Mouse (Mus musculus): ENCODE measurements at regions not wholly inside any gene's neighbourhood (a gene's known extent, or its start where the extent isn't known, plus 50 kb on each side); places are given as distances from the start of the nearest gene placed in this dataset.
A peak's percentile ranks its signal among the peaks of the same experiment; 100 is the strongest.
"Not testable (repeated sequence)": the region's sequence is repeated elsewhere in the genome, so short reads cannot be mapped to it uniquely, and the experiment has no call there.

- WGBS, result 76% methylated on average over 1 of the region's 1 CpGs
- no peaks in the 10 kb centered on the region for H3K4me1 ChIP-seq
These were observed 233.8 kb downstream of the Kctd12 start for GRCm38 (mm10) chr14:102748687-102749086.

GRCm38 (mm10) chr14:102742331-102742730, 240.1 kb downstream of the Kctd12 start:
- H3K36me3 ChIP-seq, result no peaks in the 10 kb centered on the region
- no peak overlapping the region for H3K27ac ChIP-seq (replicated peaks)
- no peak overlapping the region for H3K4me3 ChIP-seq
- ATAC-seq (ENCODE audit: low FRiP score, low read depth), result no peak
- H3K4me2 ChIP-seq (replicated peaks), result no peak overlapping the region
- no peaks in the 10 kb centered on the region for H3K4me1 ChIP-seq
- 87% methylated on average over 8 of the region's 8 CpGs for WGBS
- H3K27me3 ChIP-seq, result no peaks in the 10 kb centered on the region
- H3K9ac ChIP-seq (replicated peaks), result no peak overlapping the region
- no peaks in the 10 kb centered on the region for H3K9me3 ChIP-seq

More at GRCm38 (mm10) chr14:102748687-102749086, 233.8 kb downstream of the Kctd12 start:
- Histone ChIP-seq H3K4me3 (no peak overlapping the region), H3K9ac (replicated peaks) (no peak overlapping the region), H3K27ac (replicated peaks) (no peak overlapping the region), H3K36me3 (no peaks in the 10 kb centered on the region), H3K4me2 (replicated peaks) (no peak overlapping the region), H3K9me3 (no peaks in the 10 kb centered on the region), H3K27me3 (no peaks in the 10 kb centered on the region)
- no peak for ATAC-seq (ENCODE audit: low FRiP score, low read depth)

GRCm38 (mm10) chr14:102736656-102737055, 245.8 kb downstream of the Kctd12 start:
- Histone ChIP-seq H3K27me3 (no peaks in the 10 kb centered on the region), H3K4me1 (no peaks in the 10 kb centered on the region), H3K4me2 (replicated peaks) (no peak overlapping the region), H3K36me3 (no peaks in the 10 kb centered on the region), H3K27ac (replicated peaks) (no peak overlapping the region), H3K4me3 (no peak overlapping the region), H3K9ac (replicated peaks) (no peak overlapping the region), H3K9me3 (no peaks in the 10 kb centered on the region)
- 73% methylated on average over 2 of the region's 2 CpGs for WGBS
- no peak for ATAC-seq (ENCODE audit: low FRiP score, low read depth)

GRCm38 (mm10) chr14:102733718-102734117, 248.7 kb downstream of the Kctd12 start:
- H3K27ac ChIP-seq (replicated peaks); H3K9ac ChIP-seq (replicated peaks); H3K4me1 ChIP-seq; H3K9me3 ChIP-seq; H3K27me3 ChIP-seq; H3K4me2 ChIP-seq (replicated peaks); H3K4me3 ChIP-seq; ATAC-seq (ENCODE audit: low FRiP score, low read depth); H3K36me3 ChIP-seq: not testable (repeated sequence)
- whole genome bisulfite sequencing, result 94% methylated on average over 4 of the region's 4 CpGs

- Histone ChIP-seq H3K9me3 (no peaks in the 10 kb centered on the region), H3K36me3 (no peaks in the 10 kb centered on the region), H3K4me3 (no peak overlapping the region), H3K27ac (replicated peaks) (no peak overlapping the region), H3K27me3 (no peaks in the 10 kb centered on the region), H3K4me2 (replicated peaks) (no peak overlapping the region), H3K9ac (replicated peaks) (no peak overlapping the region), H3K4me1 (no peaks in the 10 kb centered on the region)
- ATAC-seq (ENCODE audit: low FRiP score, low read depth), result no peak
- 89% methylated on average over 5 of the region's 5 CpGs for WGBS
These were observed 250.7 kb downstream of the Kctd12 start for GRCm38 (mm10) chr14:102731746-102732145.

GRCm38 (mm10) chr14:102722633-102723032, 259.8 kb downstream of the Kctd12 start:
- WGBS, result 72% methylated on average over 2 of the region's 2 CpGs

GRCm38 (mm10) chr14:102718558-102718957, 263.9 kb downstream of the Kctd12 start:
- Histone ChIP-seq H3K9me3 (no peaks in the 10 kb centered on the region), H3K9ac (replicated peaks) (no peak overlapping the region), H3K4me1 (no peaks in the 10 kb centered on the region), H3K36me3 (no peaks in the 10 kb centered on the region), H3K27ac (replicated peaks) (no peak overlapping the region), H3K27me3 (no peaks in the 10 kb centered on the region), H3K4me2 (replicated peaks) (no peak overlapping the region), H3K4me3 (no peak overlapping the region)
- WGBS, result 77% methylated on average over 2 of the region's 2 CpGs
- ATAC-seq (ENCODE audit: low FRiP score, low read depth), result no peak

More at GRCm38 (mm10) chr14:102722633-102723032, 259.8 kb downstream of the Kctd12 start:
- no peaks in the 10 kb centered on the region for H3K4me1 ChIP-seq
- H3K4me3 ChIP-seq, result no peak overlapping the region
- H3K27me3 ChIP-seq, result no peaks in the 10 kb centered on the region
- no peaks in the 10 kb centered on the region for H3K9me3 ChIP-seq
- H3K9ac ChIP-seq (replicated peaks), result no peak overlapping the region
- H3K4me2 ChIP-seq (replicated peaks), result no peak overlapping the region
- no peaks in the 10 kb centered on the region for H3K36me3 ChIP-seq
- H3K27ac ChIP-seq (replicated peaks), result no peak overlapping the region
- ATAC-seq (ENCODE audit: low FRiP score, low read depth), result no peak

GRCm38 (mm10) chr14:102712600-102712999, 269.8 kb downstream of the Kctd12 start:
- H3K4me3 ChIP-seq, result no peak overlapping the region
- WGBS, result 82% methylated on average over 1 of the region's 1 CpGs

GRCm38 (mm10) chr14:102706704-102707336, 275.6 kb downstream of the Kctd12 start:
- Histone ChIP-seq H3K4me3 (no peak overlapping the region), H3K27me3 (no peaks in the 10 kb centered on the region), H3K9ac (replicated peaks) (no peak overlapping the region), H3K4me1 (no peaks in the 10 kb centered on the region), H3K36me3 (no peaks in the 10 kb centered on the region), H3K4me2 (replicated peaks) (no peak overlapping the region), H3K9me3 (no peaks in the 10 kb centered on the region), H3K27ac (replicated peaks) (no peak overlapping the region)
- 90% methylated on average over 5 of the region's 5 CpGs for WGBS
- ATAC-seq (ENCODE audit: low FRiP score, low read depth), result no peak

More at GRCm38 (mm10) chr14:102712600-102712999, 269.8 kb downstream of the Kctd12 start:
- Histone ChIP-seq H3K4me1 (no peaks in the 10 kb centered on the region), H3K27me3 (no peaks in the 10 kb centered on the region), H3K27ac (replicated peaks) (no peak overlapping the region), H3K9ac (replicated peaks) (no peak overlapping the region), H3K9me3 (no peaks in the 10 kb centered on the region), H3K36me3 (no peaks in the 10 kb centered on the region), H3K4me2 (replicated peaks) (no peak overlapping the region)
- no peak for ATAC-seq (ENCODE audit: low FRiP score, low read depth)

- 78% methylated on average over 2 of the region's 2 CpGs for WGBS
- no peak for ATAC-seq (ENCODE audit: low FRiP score, low read depth)
- H3K27ac ChIP-seq (replicated peaks), result no peak overlapping the region
These were observed 281.3 kb downstream of the Kctd12 start for GRCm38 (mm10) chr14:102701108-102701507.

GRCm38 (mm10) chr14:102700457-102700856, 282.0 kb downstream of the Kctd12 start:
- Histone ChIP-seq H3K4me1 (no peaks in the 10 kb centered on the region), H3K36me3 (no peaks in the 10 kb centered on the region), H3K4me3 (no peak overlapping the region), H3K9ac (replicated peaks) (no peak overlapping the region), H3K4me2 (replicated peaks) (no peak overlapping the region), H3K27ac (replicated peaks) (no peak overlapping the region), H3K9me3 (no peaks in the 10 kb centered on the region), H3K27me3 (no peaks in the 10 kb centered on the region)
- WGBS, result 86% methylated on average over 6 of the region's 6 CpGs
- ATAC-seq (ENCODE audit: low FRiP score, low read depth), result no peak

More at GRCm38 (mm10) chr14:102701108-102701507, 281.3 kb downstream of the Kctd12 start:
- H3K27me3 ChIP-seq, result no peaks in the 10 kb centered on the region
- no peaks in the 10 kb centered on the region for H3K36me3 ChIP-seq
- no peaks in the 10 kb centered on the region for H3K4me1 ChIP-seq
- H3K4me2 ChIP-seq (replicated peaks), result no peak overlapping the region
- H3K4me3 ChIP-seq, result no peak overlapping the region
- no peaks in the 10 kb centered on the region for H3K9me3 ChIP-seq
- H3K9ac ChIP-seq (replicated peaks), result no peak overlapping the region

- no peak overlapping the region for H3K9ac ChIP-seq (replicated peaks)
- H3K36me3 ChIP-seq, result no peaks in the 10 kb centered on the region
- no peak overlapping the region for H3K4me3 ChIP-seq
- H3K27me3 ChIP-seq, result no peaks in the 10 kb centered on the region
- H3K27ac ChIP-seq (replicated peaks), result no peak overlapping the region
- no peaks in the 10 kb centered on the region for H3K4me1 ChIP-seq
- WGBS, result 68% methylated on average over 3 of the region's 3 CpGs
- H3K9me3 ChIP-seq, result no peaks in the 10 kb centered on the region
- ATAC-seq (ENCODE audit: low FRiP score, low read depth), result peak; percentile 54; the same call in 1 of the 2 replicates
- no peak overlapping the region for H3K4me2 ChIP-seq (replicated peaks)
These were observed 283.4 kb downstream of the Kctd12 start for GRCm38 (mm10) chr14:102699015-102699414.

GRCm38 (mm10) chr14:102686791-102687190, 295.6 kb downstream of the Kctd12 start:
- Histone ChIP-seq H3K27me3 (no peaks in the 10 kb centered on the region), H3K36me3 (no peaks in the 10 kb centered on the region), H3K9me3 (no peaks in the 10 kb centered on the region), H3K9ac (replicated peaks) (no peak overlapping the region), H3K4me1 (no peaks in the 10 kb centered on the region), H3K27ac (replicated peaks) (no peak overlapping the region), H3K4me2 (replicated peaks) (no peak overlapping the region), H3K4me3 (no peak overlapping the region)
- no peak for ATAC-seq (ENCODE audit: low FRiP score, low read depth)
- WGBS, result 62% methylated on average over 1 of the region's 1 CpGs
